Mouse (Mus musculus): ENCODE measurements at regions not wholly inside any gene's neighbourhood (a gene's known extent, or its start where the extent isn't known, plus 50 kb on each side); places are given as distances from the start of the nearest gene placed in this dataset.

GRCm38 (mm10) chr8:92115479-92116267 lies 241.8 kb upstream of the Irx5 start:
- Histone ChIP-seq H3K4me3 (ENCODE audit: low read depth, low read length) (no peak overlapping the region), H3K27me3 (ENCODE audit: insufficient read depth, low read length) (no peaks in the 10 kb centered on the region), H3K4me1 (ENCODE audit: insufficient read depth, low read depth, low read length) (no peaks in the 10 kb centered on the region), H3K36me3 (replicated peaks) (no peaks in the 10 kb centered on the region), H3K9me3 (replicated peaks) (peaks cover 26% of the 10 kb centered on the region)
- TF ChIP-seq CTCF (IDR thresholded peaks at IDR 0.05; ENCODE audit: low read depth, low read length) (no peak), TAL1 (conservative IDR thresholded peaks at IDR 0.05; ENCODE audit: low read depth, low read length) (no peak), GATA1 (IDR thresholded peaks at IDR 0.05; ENCODE audit: borderline replicate concordance, low read length) (no peak), GATA2 (IDR thresholded peaks at IDR 0.05; ENCODE audit: borderline replicate concordance, low read depth, low read length) (no peak), POLR2AphosphoS5 (IDR thresholded peaks at IDR 0.05; ENCODE audit: insufficient replicate concordance, low read depth, low read length) (no peak)
- DNase-seq (ENCODE audit: low spot score) (no peak), ATAC-seq (ENCODE audit: extremely low read depth, insufficient number of reproducible peaks, low FRiP score, poor library complexity, severe bottlenecking) (no peak)

GRCm38 (mm10) chr8:92114311-92115275 lies 242.8 kb upstream of the Irx5 start:
- H3K27me3 ChIP-seq (ENCODE audit: insufficient read depth, low read length), result no peaks in the 10 kb centered on the region
- H3K36me3 ChIP-seq (replicated peaks), result no peaks in the 10 kb centered on the region
- TF ChIP-seq TAL1 (conservative IDR thresholded peaks at IDR 0.05; ENCODE audit: low read depth, low read length) (no peak), CTCF (IDR thresholded peaks at IDR 0.05; ENCODE audit: low read depth, low read length) (no peak), GATA1 (IDR thresholded peaks at IDR 0.05; ENCODE audit: borderline replicate concordance, low read length) (no peak), GATA2 (IDR thresholded peaks at IDR 0.05; ENCODE audit: borderline replicate concordance, low read depth, low read length) (no peak), POLR2AphosphoS5 (IDR thresholded peaks at IDR 0.05; ENCODE audit: insufficient replicate concordance, low read depth, low read length) (no peak)
- H3K9me3 ChIP-seq (replicated peaks), result peaks cover 26% of the 10 kb centered on the region
- H3K4me3 ChIP-seq (ENCODE audit: low read depth, low read length), result no peak overlapping the region
- H3K4me1 ChIP-seq (ENCODE audit: insufficient read depth, low read depth, low read length), result no peaks in the 10 kb centered on the region
- DNase-seq (ENCODE audit: low spot score) (no peak), ATAC-seq (ENCODE audit: extremely low read depth, insufficient number of reproducible peaks, low FRiP score, poor library complexity, severe bottlenecking) (no peak)

GRCm38 (mm10) chr8:92113901-92114300 lies 243.5 kb upstream of the Irx5 start:
- ATAC-seq (ENCODE audit: extremely low read depth, insufficient number of reproducible peaks, low FRiP score, poor library complexity, severe bottlenecking) (no peak), DNase-seq (ENCODE audit: low spot score) (no peak)
- no peaks in the 10 kb centered on the region for H3K4me1 ChIP-seq (ENCODE audit: insufficient read depth, low read depth, low read length)
- peaks cover 26% of the 10 kb centered on the region for H3K9me3 ChIP-seq (replicated peaks)
- H3K27me3 ChIP-seq (ENCODE audit: insufficient read depth, low read length), result no peaks in the 10 kb centered on the region
- TF ChIP-seq CTCF (IDR thresholded peaks at IDR 0.05; ENCODE audit: low read depth, low read length) (no peak), POLR2AphosphoS5 (IDR thresholded peaks at IDR 0.05; ENCODE audit: insufficient replicate concordance, low read depth, low read length) (no peak), GATA2 (IDR thresholded peaks at IDR 0.05; ENCODE audit: borderline replicate concordance, low read depth, low read length) (no peak), GATA1 (IDR thresholded peaks at IDR 0.05; ENCODE audit: borderline replicate concordance, low read length) (no peak), TAL1 (conservative IDR thresholded peaks at IDR 0.05; ENCODE audit: low read depth, low read length) (no peak)
- no peak overlapping the region for H3K4me3 ChIP-seq (ENCODE audit: low read depth, low read length)
- H3K36me3 ChIP-seq (replicated peaks), result no peaks in the 10 kb centered on the region

- no peak for TF ChIP-seq GATA2 (IDR thresholded peaks at IDR 0.05; ENCODE audit: borderline replicate concordance, low read depth, low read length)
- no peak for TF ChIP-seq TAL1 (conservative IDR thresholded peaks at IDR 0.05; ENCODE audit: low read depth, low read length)
- TF ChIP-seq CTCF (IDR thresholded peaks at IDR 0.05; ENCODE audit: low read depth, low read length), result no peak
- TF ChIP-seq POLR2AphosphoS5 (IDR thresholded peaks at IDR 0.05; ENCODE audit: insufficient replicate concordance, low read depth, low read length), result no peak
- TF ChIP-seq GATA1 (IDR thresholded peaks at IDR 0.05; ENCODE audit: borderline replicate concordance, low read length), result no peak
- DNase-seq (ENCODE audit: low spot score) (no peak), ATAC-seq (ENCODE audit: extremely low read depth, insufficient number of reproducible peaks, low FRiP score, poor library complexity, severe bottlenecking) (no peak)
These were observed 244.0 kb upstream of the Irx5 start for GRCm38 (mm10) chr8:92113386-92113785.

GRCm38 (mm10) chr8:92104561-92104960 lies 252.9 kb upstream of the Irx5 start:
- ATAC-seq (ENCODE audit: extremely low read depth, insufficient number of reproducible peaks, low FRiP score, poor library complexity, severe bottlenecking), result no peak
- H3K27me3 ChIP-seq (ENCODE audit: insufficient read depth, low read length), result no peaks in the 10 kb centered on the region

More at GRCm38 (mm10) chr8:92113386-92113785, 244.0 kb upstream of the Irx5 start:
- Histone ChIP-seq H3K4me1 (ENCODE audit: insufficient read depth, low read depth, low read length) (no peaks in the 10 kb centered on the region), H3K4me3 (ENCODE audit: low read depth, low read length) (no peak overlapping the region), H3K27me3 (ENCODE audit: insufficient read depth, low read length) (no peaks in the 10 kb centered on the region), H3K36me3 (replicated peaks) (no peaks in the 10 kb centered on the region), H3K9me3 (replicated peaks) (peaks cover 21% of the 10 kb centered on the region)

More at GRCm38 (mm10) chr8:92104561-92104960, 252.9 kb upstream of the Irx5 start:
- TF ChIP-seq POLR2AphosphoS5 (IDR thresholded peaks at IDR 0.05; ENCODE audit: insufficient replicate concordance, low read depth, low read length), result no peak
- TF ChIP-seq GATA2 (IDR thresholded peaks at IDR 0.05; ENCODE audit: borderline replicate concordance, low read depth, low read length), result no peak
- no peak for TF ChIP-seq CTCF (IDR thresholded peaks at IDR 0.05; ENCODE audit: low read depth, low read length)
- no peak for TF ChIP-seq TAL1 (conservative IDR thresholded peaks at IDR 0.05; ENCODE audit: low read depth, low read length)
- TF ChIP-seq GATA1 (IDR thresholded peaks at IDR 0.05; ENCODE audit: borderline replicate concordance, low read length), result no peak
- peaks cover 45% of the 10 kb centered on the region for H3K9me3 ChIP-seq (replicated peaks)
- no peaks in the 10 kb centered on the region for H3K36me3 ChIP-seq (replicated peaks)
- no peak for DNase-seq (ENCODE audit: low spot score)
- no peak overlapping the region for H3K4me3 ChIP-seq (ENCODE audit: low read depth, low read length)
- H3K4me1 ChIP-seq (ENCODE audit: insufficient read depth, low read depth, low read length), result no peaks in the 10 kb centered on the region
